ENCODE assay signal across 9 mouse cellular contexts in the genomic region with DNA sequence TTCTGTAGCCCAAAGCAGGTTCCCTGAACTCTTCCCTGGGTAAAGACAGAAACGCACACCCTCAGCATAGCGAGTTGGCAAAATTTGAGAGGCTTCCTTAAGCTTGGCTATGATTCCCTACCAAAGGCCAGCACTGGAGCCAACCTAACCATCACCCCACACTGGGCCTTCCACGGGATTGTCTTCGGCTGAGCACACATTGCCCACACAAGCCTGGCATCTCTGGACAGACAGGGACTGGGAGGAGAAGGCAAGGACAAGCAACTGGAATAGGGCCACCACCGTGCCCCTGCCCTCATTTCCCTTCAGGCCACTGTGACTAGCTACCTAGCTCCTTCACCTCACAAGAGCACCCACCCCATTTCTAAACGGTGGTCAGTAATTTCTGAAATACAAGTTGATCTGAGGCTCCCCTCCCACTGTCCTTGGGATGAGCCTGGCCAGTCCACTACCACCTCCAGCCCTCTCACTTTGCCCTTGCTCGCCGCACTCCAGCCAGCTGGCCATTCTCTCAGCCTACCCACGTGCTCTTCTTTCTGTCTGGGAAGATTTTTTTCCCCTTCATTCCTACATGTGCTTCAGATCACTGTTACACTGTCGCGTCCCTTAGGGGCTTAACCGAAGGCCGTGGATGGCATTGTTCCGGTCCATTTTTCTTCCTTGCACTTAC. TPM values are rescaled to one million over a fixed set of nuclear protein-coding genes. Genes with fewer than 3 reads are reported as not detected.
A peak's percentile ranks its signal among the peaks of the same experiment; 100 is the strongest.
DNase-seq lines count a peak whose midpoint lies in the region; ATAC-seq and TF ChIP-seq lines count a peak whose summit lies in the region.
"Had no signal": no experiment of that assay in that cellular context is flagged by ENCODE, and none has a peak within 500 bp of the region (broad histone marks: within the 10 kb centered on the region; RNA-seq: fewer than 3 reads in every experiment).

A gene (minus strand): TSS at position 57 of the 670 bp plus-strand sequence.

- peaks cover 9% of the 10 kb centered on the region; the same call in 1 of the 2 replicates for H3K4me1 ChIP-seq in kidney, embryonic 16.5 days (ENCODE audit: insufficient read depth, low read length)
- peaks cover 5% of the 10 kb centered on the region; the same call in 1 of the 2 replicates for H3K4me1 ChIP-seq in heart, adult 2 months (ENCODE audit: control insufficient read depth, insufficient read depth, low read length)
- peaks cover 11% of the 10 kb centered on the region for H3K4me1 ChIP-seq in midbrain, embryonic 16.5 days (ENCODE audit: control insufficient read depth, insufficient read depth, low read length)

- H3K9ac ChIP-seq in kidney, embryonic 16.5 days (replicated peaks; ENCODE audit: low read length) = peak within 1 kb of the TSS; percentile 73
- H3K9ac ChIP-seq in heart, adult 2 months (ENCODE audit: low read depth, low read length) = peak within 1 kb of the TSS; percentile 89
- peak within 1 kb of the TSS; percentile 81 for H3K9ac ChIP-seq in midbrain, embryonic 16.5 days (ENCODE audit: low read depth, low read length)

- H3K27ac ChIP-seq in kidney, embryonic 16.5 days (ENCODE audit: low read length) = no peak within 1 kb of the TSS
- peak within 1 kb of the TSS; percentile 86 for H3K27ac ChIP-seq in heart, adult 2 months
- H3K27ac ChIP-seq in midbrain, embryonic 16.5 days (ENCODE audit: low read length) = peak within 1 kb of the TSS; percentile 55
- H3K27ac ChIP-seq: macrophage had no signal

- WGBS in kidney, embryonic 16.5 days = 71% methylated on average over 14 of the region's 14 CpGs
- 55% methylated on average over 14 of the region's 14 CpGs for WGBS in heart, adult 2 months
- 75% methylated on average over 14 of the region's 14 CpGs for WGBS in midbrain, embryonic 16.5 days

- peaks cover 32% of the 10 kb centered on the region for H3K27me3 ChIP-seq in kidney, embryonic 16.5 days (ENCODE audit: insufficient read depth, low read length)
- H3K27me3 ChIP-seq in heart, adult 2 months (ENCODE audit: control insufficient read depth, insufficient read depth, low read length) = 0 out of 2 replicates have a peak, but pooled peaks cover 2% of the 10 kb centered on the region
- no peaks in the 10 kb centered on the region for H3K27me3 ChIP-seq in midbrain, embryonic 16.5 days (ENCODE audit: control insufficient read depth, insufficient read depth, low read depth, low read length)

- no peaks in the 10 kb centered on the region for H3K79me2 ChIP-seq in heart, adult 2 months (replicated peaks; ENCODE audit: control insufficient read depth, insufficient read depth, low read length)

- no peak for TF ChIP-seq POLR2A in heart, adult 2 months (IDR thresholded peaks at IDR 0.05; ENCODE audit: insufficient read depth, low read depth, low read length)

- intact Hi-C loops in heart, adult 2 months (cut with DNase I) = no loop called here

- H3K9me3 ChIP-seq in kidney, embryonic 16.5 days (ENCODE audit: low read length) = peaks cover 5% of the 10 kb centered on the region; the same call in 1 of the 2 replicates
- H3K9me3 ChIP-seq in midbrain, embryonic 16.5 days (replicated peaks; ENCODE audit: control insufficient read depth, low read length, poor library complexity, severe bottlenecking) = no peaks in the 10 kb centered on the region

- no peak for DNase-seq in kidney, postnatal 10 days
- peak; percentile 79 to 84 for DNase-seq in cerebellum, postnatal 10 days
- DNase-seq in heart, adult 2 months = peak; percentile 47 to 65
- no peak for DNase-seq in layer of hippocampus, postnatal 10 days (ENCODE audit: low spot score in 2 of 2)
- DNase-seq in kidney, postnatal 36 days = no peak

- no peak; the same call in 1 of the 2 replicates for ATAC-seq in kidney, embryonic 16.5 days (ENCODE audit: low FRiP score, low TSS enrichment)
- ATAC-seq in midbrain, embryonic 16.5 days = peak; percentile 21
- ATAC-seq in inflammation-experienced regulatory T-cells, adult 6 months = no peak

- H3K36me3 ChIP-seq in kidney, embryonic 16.5 days (ENCODE audit: insufficient read depth, low read length) = no peaks in the 10 kb centered on the region
- no peaks in the 10 kb centered on the region for H3K36me3 ChIP-seq in heart, adult 2 months (ENCODE audit: control insufficient read depth, insufficient read depth, low read length)
- no peaks in the 10 kb centered on the region for H3K36me3 ChIP-seq in midbrain, embryonic 16.5 days (ENCODE audit: control insufficient read depth, insufficient read depth, low read length)

- H3K4me2 ChIP-seq in kidney, embryonic 16.5 days (replicated peaks; ENCODE audit: low read depth, low read length) = peak within 1 kb of the TSS; percentile 94
- H3K4me2 ChIP-seq in midbrain, embryonic 16.5 days (ENCODE audit: low read length) = peak within 1 kb of the TSS; percentile 63

- no peak for TF ChIP-seq CTCF in heart, adult 2 months (IDR thresholded peaks at IDR 0.05)

- H3K4me3 ChIP-seq in kidney, embryonic 16.5 days (ENCODE audit: low read length) = peak within 1 kb of the TSS; percentile 54
- H3K4me3 ChIP-seq in heart, adult 2 months = peak within 1 kb of the TSS; percentile 55
- peak within 1 kb of the TSS; percentile 76 for H3K4me3 ChIP-seq in midbrain, embryonic 16.5 days (ENCODE audit: low read depth, low read length)

- 0 out of 2 replicates have a peak, but pooled peaks have one; percentile 10 for TF ChIP-seq EP300 in heart, adult 2 months (IDR thresholded peaks at IDR 0.05; ENCODE audit: insufficient read depth, low read depth, low read length)

RNA-seq across cellular contexts. Expression of the gene that starts here (rescaled TPM):
- 10.3 and 11.7 TPM in 2 replicates for polyA plus RNA-seq in kidney, embryonic 16.5 days (2015; fragmentation: Nextera tagmentation; extraction: Ambion mirVana)
- total RNA-seq in heart, adult 2 months (2021) = 10 to 100 TPM; 85.1 to 99.5 TPM
- 33.1 and 39.4 TPM in 2 replicates for polyA plus RNA-seq in heart, adult 2 months (2012; rRNA removed)
- total RNA-seq in layer of hippocampus, postnatal 10 days (2021) = 100 to 1,000 TPM in 1 of 2 experiments, 10 to 100 TPM in 1; 96.8 to 103 TPM
- polyA plus RNA-seq in midbrain, embryonic 16.5 days (2015; fragmentation: Nextera tagmentation; extraction: Ambion mirVana) = 16.3 and 20.1 TPM in 2 replicates
- polyA plus RNA-seq in inflammation-experienced regulatory T-cells, adult 6 months (2017; shearing (Covaris generic)) = under 1 TPM in 1 of 3 experiments, not detected in 2; 0.47 TPM
- polyA plus RNA-seq: macrophage had no signal

Comparison
In these comparisons a context has a peak if more than half of its experiments do, and no peak if none do; other contexts are left out.
1. DNase-seq: peak in cerebellum, postnatal 10 days (2 of 2) and heart, adult 2 months (2 of 2); none in kidney, postnatal 10 days (single experiment), layer of hippocampus, postnatal 10 days (0 of 2) and kidney, postnatal 36 days (0 of 2).
2. Peak in every context shown above with its lines, with median percentiles within 50 percentile points of each other: H3K4me3 ChIP-seq and H3K9ac ChIP-seq.